Mouse (Mus musculus) WW6 (cell line): ENCODE results near the gene Stac2.

Experiments
- DNase-seq: peaks from one replicate; pipeline ENCODE4 v3.0.0-alpha.2; 2013; ENCODE audit warnings: low read depth, low spot score

Stac2 gene

GRCm38 (mm10) chr11:98050940-98051339, 2.3 kb downstream of the Stac2 start:
- DNase-seq: no peak

- DNase-seq: no peak
These were observed 2.8 kb downstream of the Stac2 start for GRCm38 (mm10) chr11:98050520-98050815.

- no peak for DNase-seq
These were observed 3.4 kb downstream of the Stac2 start for GRCm38 (mm10) chr11:98049672-98050519.

GRCm38 (mm10) chr11:98047745-98048144, 5.5 kb downstream of the Stac2 start:
- no peak for DNase-seq

GRCm38 (mm10) chr11:98046466-98046865, 6.8 kb downstream of the Stac2 start:
- no peak for DNase-seq

- DNase-seq: no peak
These were observed 7.7 kb downstream of the Stac2 start for GRCm38 (mm10) chr11:98045596-98045995.

- no peak for DNase-seq
These were observed 9.2 kb downstream of the Stac2 start for GRCm38 (mm10) chr11:98044074-98044473.

- no peak for DNase-seq
These were observed 10.5 kb downstream of the Stac2 start for GRCm38 (mm10) chr11:98042741-98043140.

- DNase-seq: no peak
These were observed 12.3 kb downstream of the Stac2 start for GRCm38 (mm10) chr11:98040975-98041374.

- DNase-seq: no peak
These were observed 15.4 kb downstream of the Stac2 start for GRCm38 (mm10) chr11:98037871-98038270.

GRCm38 (mm10) chr11:98035977-98036377, 17.3 kb downstream of the Stac2 start:
- DNase-seq: no peak

- DNase-seq: no peak
These were observed 18.4 kb downstream of the Stac2 start for GRCm38 (mm10) chr11:98034840-98035239.

GRCm38 (mm10) chr11:98034061-98034460, 19.2 kb downstream of the Stac2 start:
- DNase-seq: no peak

GRCm38 (mm10) chr11:98031443-98031770, 21.9 kb downstream of the Stac2 start:
- DNase-seq: no peak

- no peak for DNase-seq
These were observed 22.4 kb downstream of the Stac2 start for GRCm38 (mm10) chr11:98030701-98031442.

- DNase-seq: no peak
These were observed 25.5 kb downstream of the Stac2 start for GRCm38 (mm10) chr11:98027785-98028184.

- DNase-seq: no peak
These were observed 26.0 kb downstream of the Stac2 start for GRCm38 (mm10) chr11:98027297-98027688.

- DNase-seq: peak; percentile 87
These were observed 26.5 kb downstream of the Stac2 start, which contains the start of gene Rpl19 for GRCm38 (mm10) chr11:98026570-98027296. Rpl19 (plus strand) TSS chr11:98026710.

- DNase-seq: no peak
These were observed 27.1 kb downstream of the Stac2 start for GRCm38 (mm10) chr11:98026248-98026569.

GRCm38 (mm10) chr11:98024516-98024915, 28.7 kb downstream of the Stac2 start:
- DNase-seq: no peak

GRCm38 (mm10) chr11:98022555-98023371, 30.5 kb downstream of the Stac2 start, which contains the start of gene Cacnb1:
Cacnb1 (minus strand) TSS chr11:98023034.
- no peak for DNase-seq

GRCm38 (mm10) chr11:98022253-98022554, 31.1 kb downstream of the Stac2 start:
- DNase-seq: no peak
